Mouse (Mus musculus) ES-E14 (cell line): ENCODE measurements around the gene Ubtf.

Source experiments
- CHD2 ChIP-seq: IDR thresholded peaks from 2 replicates; pipeline ENCODE4 v1.6.1; 2014; ENCODE audit warnings: mild to moderate bottlenecking, low read depth, low read length, inconsistent platforms
- MAFK ChIP-seq: IDR thresholded peaks from 2 replicates; pipeline ENCODE4 v1.6.1; 2014; ENCODE audit warnings: mild to moderate bottlenecking, low read depth, low read length, inconsistent platforms; ENCODE audit not compliant: insufficient read depth
- ZNF384 ChIP-seq: IDR thresholded peaks from 2 replicates; pipeline ENCODE4 v1.6.1; 2012; ENCODE audit warnings: low read depth, low read length, inconsistent platforms

DNA sequence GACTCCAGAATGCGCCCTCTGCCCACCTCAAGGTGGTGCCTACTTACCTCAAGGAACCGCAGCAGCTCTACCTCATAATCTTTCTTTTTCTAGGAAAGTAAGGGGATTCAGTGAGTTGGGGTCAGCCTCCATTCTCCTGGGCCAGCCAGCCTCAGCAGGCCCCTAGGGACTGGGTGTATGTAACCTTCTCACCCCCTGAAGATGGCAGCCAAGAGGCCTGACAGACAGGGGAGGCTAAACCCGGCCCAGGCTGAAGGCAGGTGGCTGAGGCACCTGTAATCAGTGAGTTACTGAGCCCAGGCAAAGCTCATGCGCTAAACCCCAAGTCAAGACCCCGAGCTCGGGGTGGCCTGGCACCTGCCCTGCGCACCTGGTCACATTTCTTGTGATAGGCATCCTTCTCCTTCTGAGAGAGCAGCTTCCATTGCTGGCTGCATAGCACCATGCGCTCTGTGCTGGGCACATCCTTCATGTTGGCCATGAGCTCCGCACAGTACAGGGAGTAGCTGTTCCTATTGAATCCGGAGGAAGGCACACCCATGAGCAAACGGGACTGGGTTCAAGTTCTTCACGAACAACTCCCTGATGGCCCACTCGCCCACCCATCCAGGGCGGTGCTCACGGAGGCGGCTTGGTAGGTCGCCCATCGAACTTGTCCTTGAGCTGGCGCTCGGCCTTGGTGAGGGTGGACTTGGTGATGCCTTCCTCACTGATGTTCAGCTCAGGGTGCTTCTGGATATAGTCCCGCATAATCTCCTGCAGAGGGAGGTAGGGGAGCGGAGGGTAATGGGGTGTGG lies 9.5 kb downstream of the Ubtf start:
- no peak for TF ChIP-seq ZNF384
- TF ChIP-seq CHD2: no peak
- no peak for TF ChIP-seq MAFK
